Mouse (Mus musculus): ENCODE results near the gene Rpp30. TPM values are rescaled to one million over a fixed set of nuclear protein-coding genes. Genes with fewer than 3 reads are reported as not detected.
A peak's percentile ranks its signal among the peaks of the same experiment; 100 is the strongest.

The Rpp30 gene
- polyA plus RNA-seq, 1 experiment = 32.7 TPM

DNA sequence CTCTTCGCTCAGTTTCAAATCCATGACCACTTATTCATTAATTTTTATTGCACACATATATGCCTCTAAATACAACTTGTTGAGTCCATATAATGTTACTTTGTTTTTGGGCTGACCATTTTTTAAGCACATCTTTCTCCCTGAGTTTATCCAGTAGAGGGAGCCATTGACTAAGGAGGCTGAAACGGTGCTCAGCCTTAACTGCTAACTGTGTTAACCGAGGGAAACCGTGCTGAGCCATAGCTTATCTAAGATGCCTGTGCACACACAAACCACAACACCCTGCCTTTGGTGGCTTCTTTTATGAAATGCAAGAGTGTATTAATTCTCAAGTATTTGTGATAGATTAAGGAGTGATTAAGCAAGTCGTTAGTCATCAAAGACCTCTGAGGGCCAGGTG is 7.3 kb downstream of the Rpp30 start:
- Histone ChIP-seq H3K27ac (ENCODE audit: insufficient read depth, low read length) (no peak overlapping the region), H3K27me3 (ENCODE audit: control insufficient read depth, insufficient read depth, low read length) (no peaks in the 10 kb centered on the region), H3K4me1 (ENCODE audit: control insufficient read depth, insufficient read depth, low read length) (no peaks in the 10 kb centered on the region), H3K4me3 (replicated peaks; ENCODE audit: insufficient read depth, low read depth, low read length) (no peak overlapping the region)
- DNase-seq = peak in 1 of 2 experiments; percentile 12
- WGBS = 42% methylated on average over 5 of the region's 5 CpGs
- no peak for TF ChIP-seq POLR2A (IDR thresholded peaks at IDR 0.05; ENCODE audit: borderline replicate concordance, insufficient read depth, low read length)
- TF ChIP-seq CTCF (IDR thresholded peaks at IDR 0.05; ENCODE audit: borderline replicate concordance, insufficient read depth, low read depth, low read length) = peak; percentile 26; the same call in 1 of the 2 replicates

DNA sequence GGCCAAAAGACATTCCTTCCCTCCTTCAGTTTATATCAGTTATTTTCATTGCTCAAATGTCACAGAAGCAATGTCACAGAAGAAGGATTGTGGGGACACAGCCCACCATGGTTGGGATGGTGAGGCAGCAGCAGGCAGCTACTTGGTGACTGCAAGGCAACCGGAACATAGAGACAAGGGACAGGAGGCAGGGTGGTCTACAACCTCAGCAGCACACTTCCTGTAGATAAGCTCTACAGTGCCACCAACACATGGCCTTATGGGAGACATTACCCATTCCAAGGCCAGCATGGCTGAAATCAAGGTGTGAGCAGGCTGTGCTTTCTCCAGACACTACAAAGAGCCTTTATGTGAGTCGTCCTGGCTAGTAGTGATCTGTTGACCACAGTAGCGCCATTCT is 13.7 kb downstream of the Rpp30 start:
- Histone ChIP-seq H3K27ac (ENCODE audit: insufficient read depth, low read length) (no peak overlapping the region), H3K27me3 (ENCODE audit: control insufficient read depth, insufficient read depth, low read length) (no peaks in the 10 kb centered on the region), H3K4me3 (replicated peaks; ENCODE audit: insufficient read depth, low read depth, low read length) (no peak overlapping the region), H3K4me1 (ENCODE audit: control insufficient read depth, insufficient read depth, low read length) (no peaks in the 10 kb centered on the region)
- WGBS = 94% methylated on average over 3 of the region's 3 CpGs
- DNase-seq = no peak
- TF ChIP-seq POLR2A (IDR thresholded peaks at IDR 0.05; ENCODE audit: borderline replicate concordance, insufficient read depth, low read length) = no peak
- no peak for TF ChIP-seq CTCF (IDR thresholded peaks at IDR 0.05; ENCODE audit: borderline replicate concordance, insufficient read depth, low read depth, low read length)

DNA sequence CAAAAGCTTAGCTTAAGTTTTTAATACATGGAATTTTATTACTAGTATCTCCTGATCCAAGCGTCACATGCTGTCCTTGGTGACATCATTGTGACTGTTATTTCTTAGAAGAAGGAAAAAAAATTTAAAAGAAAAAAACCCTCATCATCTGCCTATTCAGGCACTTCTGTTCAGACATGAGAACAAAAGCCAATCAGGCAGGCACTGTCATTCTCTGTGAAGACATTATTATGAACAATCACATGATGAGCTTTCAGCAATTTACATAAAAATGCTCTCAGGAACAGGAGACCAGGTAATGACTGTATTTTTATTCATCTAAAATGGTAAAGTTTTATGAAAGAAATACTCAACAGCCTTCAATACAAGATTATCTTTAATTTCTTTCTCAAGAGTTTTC is 14.7 kb downstream of the Rpp30 start:
- no peak overlapping the region for H3K4me3 ChIP-seq (replicated peaks; ENCODE audit: insufficient read depth, low read depth, low read length)
- H3K27me3 ChIP-seq (ENCODE audit: control insufficient read depth, insufficient read depth, low read length) = no peaks in the 10 kb centered on the region
- no peak for DNase-seq
- no peaks in the 10 kb centered on the region for H3K4me1 ChIP-seq (ENCODE audit: control insufficient read depth, insufficient read depth, low read length)
- no peak overlapping the region for H3K27ac ChIP-seq (ENCODE audit: insufficient read depth, low read length)
- TF ChIP-seq CTCF (IDR thresholded peaks at IDR 0.05; ENCODE audit: borderline replicate concordance, insufficient read depth, low read depth, low read length) (no peak), POLR2A (IDR thresholded peaks at IDR 0.05; ENCODE audit: borderline replicate concordance, insufficient read depth, low read length) (no peak)
- WGBS = 93% methylated on average over 1 of the region's 1 CpGs

DNA sequence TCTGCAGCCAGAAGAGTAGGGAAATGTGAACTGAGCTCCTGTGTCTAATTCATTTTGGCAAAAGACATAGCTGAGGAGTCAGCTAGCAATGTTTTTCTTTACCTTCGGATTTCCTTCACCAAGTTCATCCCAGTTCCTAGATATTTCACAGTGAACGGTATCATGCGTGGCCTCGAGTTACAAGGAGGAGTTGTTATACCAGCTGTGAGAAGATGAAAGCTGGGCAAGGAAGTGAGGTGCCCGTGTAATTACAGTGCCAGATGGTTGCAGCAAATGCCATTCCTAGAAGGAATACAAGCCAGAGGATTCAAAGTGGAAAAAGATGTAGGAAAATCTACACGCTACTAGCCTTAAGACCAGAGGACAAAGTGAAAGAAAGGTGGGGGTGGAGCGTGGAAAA is 15.4 kb downstream of the Rpp30 start:
- H3K27ac ChIP-seq (ENCODE audit: insufficient read depth, low read length) = no peak overlapping the region
- no peak overlapping the region for H3K4me3 ChIP-seq (replicated peaks; ENCODE audit: insufficient read depth, low read depth, low read length)
- no peak for DNase-seq
- TF ChIP-seq CTCF (IDR thresholded peaks at IDR 0.05; ENCODE audit: borderline replicate concordance, insufficient read depth, low read depth, low read length) (no peak), POLR2A (IDR thresholded peaks at IDR 0.05; ENCODE audit: borderline replicate concordance, insufficient read depth, low read length) (no peak)
- WGBS = 82% methylated on average over 7 of the region's 7 CpGs
- H3K4me1 ChIP-seq (ENCODE audit: control insufficient read depth, insufficient read depth, low read length) = no peaks in the 10 kb centered on the region
- no peaks in the 10 kb centered on the region for H3K27me3 ChIP-seq (ENCODE audit: control insufficient read depth, insufficient read depth, low read length)

DNA sequence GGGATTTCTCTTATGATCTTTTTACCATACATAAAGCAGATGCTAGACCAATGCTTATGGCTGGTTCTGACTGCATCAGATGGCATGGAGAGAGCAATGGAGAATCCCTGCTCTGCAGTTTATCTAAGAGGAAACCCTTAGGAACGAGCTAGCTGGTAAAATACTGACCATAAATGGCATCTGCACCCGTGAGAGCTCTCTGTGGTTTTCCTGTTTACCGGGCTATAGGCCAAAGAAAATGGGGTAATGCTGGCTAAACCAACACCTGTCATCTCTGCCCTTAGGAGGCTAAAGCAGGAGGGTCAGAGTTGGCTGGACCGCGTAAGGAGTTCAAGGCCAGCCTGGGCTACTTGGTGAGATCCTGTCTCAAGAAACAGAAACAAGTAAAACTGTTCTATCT is 20.4 kb downstream of the Rpp30 start:
- Histone ChIP-seq H3K4me3 (replicated peaks; ENCODE audit: insufficient read depth, low read depth, low read length) (no peak overlapping the region), H3K4me1 (ENCODE audit: control insufficient read depth, insufficient read depth, low read length) (no peaks in the 10 kb centered on the region), H3K27me3 (ENCODE audit: control insufficient read depth, insufficient read depth, low read length) (no peaks in the 10 kb centered on the region), H3K27ac (ENCODE audit: insufficient read depth, low read length) (no peak overlapping the region)
- DNase-seq = no peak
- 62% methylated on average over 5 of the region's 5 CpGs for WGBS
- TF ChIP-seq POLR2A (IDR thresholded peaks at IDR 0.05; ENCODE audit: borderline replicate concordance, insufficient read depth, low read length) (no peak), CTCF (IDR thresholded peaks at IDR 0.05; ENCODE audit: borderline replicate concordance, insufficient read depth, low read depth, low read length) (no peak)

DNA sequence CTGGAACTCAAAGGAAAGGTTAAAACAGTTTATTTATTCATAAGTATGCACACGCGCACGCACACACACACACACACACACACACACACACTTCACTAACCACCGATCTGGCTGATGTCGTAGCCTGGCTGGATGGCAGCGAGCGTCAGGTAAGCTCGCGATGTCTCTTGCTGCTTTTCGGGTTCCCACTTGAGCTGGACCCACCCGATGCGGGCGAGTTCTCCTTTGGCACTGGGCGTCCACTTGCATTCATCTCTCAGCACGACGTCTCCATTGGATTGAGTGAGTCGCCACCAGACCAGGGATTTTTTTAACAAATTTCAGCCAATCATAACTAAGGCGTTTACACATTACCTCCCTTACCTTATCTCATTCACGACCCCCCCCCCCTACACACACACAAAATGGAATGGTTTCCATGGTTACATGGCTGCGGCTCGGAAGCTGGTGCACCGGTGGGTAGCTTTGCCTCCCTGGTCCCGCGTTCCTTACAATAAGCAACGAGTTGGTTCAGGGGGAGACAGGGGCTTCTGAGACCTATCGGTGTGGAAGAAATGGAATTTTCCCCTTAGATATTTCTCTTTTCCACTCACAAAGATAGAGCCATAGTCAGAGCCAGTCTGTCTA is 25.9 kb downstream of the Rpp30 start:
- no peak for DNase-seq
- Histone ChIP-seq H3K4me3 (replicated peaks; ENCODE audit: insufficient read depth, low read depth, low read length) (no peak overlapping the region), H3K27me3 (ENCODE audit: control insufficient read depth, insufficient read depth, low read length) (no peaks in the 10 kb centered on the region), H3K27ac (ENCODE audit: insufficient read depth, low read length) (no peak overlapping the region), H3K4me1 (ENCODE audit: control insufficient read depth, insufficient read depth, low read length) (no peaks in the 10 kb centered on the region)
- WGBS = 44% methylated on average over 26 of the region's 26 CpGs
- no peak for TF ChIP-seq CTCF (IDR thresholded peaks at IDR 0.05; ENCODE audit: borderline replicate concordance, insufficient read depth, low read depth, low read length)
- TF ChIP-seq POLR2A (IDR thresholded peaks at IDR 0.05; ENCODE audit: borderline replicate concordance, insufficient read depth, low read length) = no peak

DNA sequence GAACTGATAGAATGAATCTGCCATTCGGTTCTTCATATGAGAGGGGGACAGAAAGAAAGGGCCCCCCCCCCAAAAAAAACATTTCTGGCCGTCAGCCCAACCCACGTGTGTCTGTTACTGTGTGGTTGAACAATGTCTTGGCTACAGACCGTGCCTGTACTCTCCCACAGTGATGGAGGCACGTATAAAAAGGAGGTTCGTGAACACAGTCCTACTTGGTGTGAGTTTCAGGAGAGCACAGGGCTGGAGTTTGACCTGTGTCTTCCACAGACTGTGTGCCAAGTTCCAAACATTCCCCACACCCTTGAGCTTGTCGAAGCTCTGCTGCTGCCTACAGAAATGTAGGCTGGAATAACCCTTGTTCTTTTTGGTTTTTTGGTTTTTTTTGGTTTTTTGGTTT is 26.9 kb downstream of the Rpp30 start:
- no peaks in the 10 kb centered on the region for H3K4me1 ChIP-seq (ENCODE audit: control insufficient read depth, insufficient read depth, low read length)
- no peak for TF ChIP-seq CTCF (IDR thresholded peaks at IDR 0.05; ENCODE audit: borderline replicate concordance, insufficient read depth, low read depth, low read length)
- TF ChIP-seq POLR2A (IDR thresholded peaks at IDR 0.05; ENCODE audit: borderline replicate concordance, insufficient read depth, low read length) = no peak
- DNase-seq = no peak
- 18% methylated on average over 7 of the region's 7 CpGs for WGBS
- no peaks in the 10 kb centered on the region for H3K27me3 ChIP-seq (ENCODE audit: control insufficient read depth, insufficient read depth, low read length)
- no peak overlapping the region for H3K27ac ChIP-seq (ENCODE audit: insufficient read depth, low read length)
- no peak overlapping the region for H3K4me3 ChIP-seq (replicated peaks; ENCODE audit: insufficient read depth, low read depth, low read length)

DNA sequence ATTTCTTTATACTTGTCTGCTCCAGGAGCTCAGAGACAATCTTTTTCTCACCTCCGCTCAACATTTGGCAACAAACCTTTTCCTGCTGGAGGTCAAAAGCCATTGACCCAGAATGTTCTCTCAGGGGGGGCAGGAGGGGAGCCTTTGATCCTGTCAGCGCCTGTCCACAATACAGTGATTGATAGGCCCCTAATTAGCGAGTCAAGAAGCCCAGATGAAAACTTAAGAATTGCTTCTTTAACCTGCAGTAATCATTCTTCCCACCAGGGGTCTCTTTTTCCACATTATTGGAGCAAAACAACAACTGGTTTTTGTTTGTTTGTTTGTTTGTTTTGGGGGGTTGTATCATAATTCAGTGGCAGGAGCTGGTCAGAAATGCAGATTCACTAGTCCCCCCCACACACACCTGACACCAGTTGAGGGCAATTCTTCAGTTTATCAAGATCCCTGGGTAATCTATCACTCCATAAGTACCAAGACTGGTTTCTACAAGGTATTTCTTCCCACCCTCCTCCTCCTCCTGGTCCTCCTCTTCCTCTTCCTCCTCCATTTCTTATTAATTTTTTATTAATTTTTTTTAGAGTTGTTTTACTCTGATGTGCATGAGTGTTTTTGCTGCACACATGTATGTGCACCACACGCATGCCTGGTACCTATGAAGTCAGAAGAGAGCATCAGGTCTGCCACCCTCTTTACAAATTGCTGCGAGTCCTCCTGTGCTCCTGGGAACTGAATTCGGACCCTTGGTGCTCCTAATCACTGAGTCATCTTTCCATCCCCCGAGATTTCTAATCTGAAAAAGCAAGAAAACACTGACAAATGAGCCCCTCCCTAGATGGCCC is 27.8 kb downstream of the Rpp30 start:
- no peak overlapping the region for H3K4me3 ChIP-seq (replicated peaks; ENCODE audit: insufficient read depth, low read depth, low read length)
- H3K4me1 ChIP-seq (ENCODE audit: control insufficient read depth, insufficient read depth, low read length) = no peaks in the 10 kb centered on the region
- DNase-seq = peak in 1 of 2 experiments; percentile 19
- no peaks in the 10 kb centered on the region for H3K27me3 ChIP-seq (ENCODE audit: control insufficient read depth, insufficient read depth, low read length)
- H3K27ac ChIP-seq (ENCODE audit: insufficient read depth, low read length) = no peak overlapping the region
- TF ChIP-seq CTCF (IDR thresholded peaks at IDR 0.05; ENCODE audit: borderline replicate concordance, insufficient read depth, low read depth, low read length) = no peak
- TF ChIP-seq POLR2A (IDR thresholded peaks at IDR 0.05; ENCODE audit: borderline replicate concordance, insufficient read depth, low read length) = no peak
- WGBS = 27% methylated on average over 7 of the region's 7 CpGs

Data from cerebellum, adult 2 months (tissue).